Mouse (Mus musculus): ENCODE data around the gene Rras. TPM values are rescaled to one million over a fixed set of nuclear protein-coding genes. Genes with fewer than 3 reads are reported as not detected.
A peak's percentile ranks its signal among the peaks of the same experiment; 100 is the strongest.

Gene Rras
- 55.1 and 65.1 TPM in 2 replicates for polyA plus RNA-seq (2012; rRNA removed)

- 1% methylated on average over 35 of the region's 36 CpGs for WGBS
- H3K4me1 ChIP-seq (ENCODE audit: control insufficient read depth, insufficient read depth, insufficient read length), result peaks cover 13% of the 10 kb centered on the region; the same call in 1 of the 2 replicates
- no peaks in the 10 kb centered on the region for H3K27me3 ChIP-seq (ENCODE audit: control insufficient read depth, insufficient read depth, low read length)
- H3K36me3 ChIP-seq (ENCODE audit: control insufficient read depth, insufficient read depth, low read length), result peaks cover 2% of the 10 kb centered on the region
- TF ChIP-seq CTCF (IDR thresholded peaks at IDR 0.05; ENCODE audit: extremely low read depth, insufficient read depth, insufficient read length, insufficient replicate concordance), result no peak
- TF ChIP-seq POLR2A (IDR thresholded peaks at IDR 0.05; ENCODE audit: low read depth, low read length), result no peak; the same call in 1 of the 2 replicates
- peak within 1 kb of the TSS; percentile 89 for H3K27ac ChIP-seq (ENCODE audit: insufficient read depth, low read length)
- DNase-seq (ENCODE audit: low read depth in 1 of 2, low spot score in 2 of 2), result peak; percentile 92 to 99
- peak within 1 kb of the TSS; percentile 72 for H3K4me3 ChIP-seq (ENCODE audit: extremely low read depth, insufficient read depth, insufficient read length)
Observed at GRCm38 (mm10) chr7:45017242-45018061, at the start of gene Rras. Gene Rras (plus strand): TSS chr7:45017961.

- peak; percentile 50 to 61 for DNase-seq (ENCODE audit: low read depth in 1 of 2, low spot score in 2 of 2)
- H3K4me1 ChIP-seq (ENCODE audit: control insufficient read depth, insufficient read depth, insufficient read length), result peaks cover 10% of the 10 kb centered on the region; the same call in 1 of the 2 replicates
- H3K27ac ChIP-seq (ENCODE audit: insufficient read depth, low read length), result no peak overlapping the region
- H3K27me3 ChIP-seq (ENCODE audit: control insufficient read depth, insufficient read depth, low read length), result no peaks in the 10 kb centered on the region
- no peaks in the 10 kb centered on the region for H3K36me3 ChIP-seq (ENCODE audit: control insufficient read depth, insufficient read depth, low read length)
- H3K4me3 ChIP-seq (ENCODE audit: extremely low read depth, insufficient read depth, insufficient read length), result peak overlapping the region; percentile 37
- 1% methylated on average over 36 of the region's 36 CpGs for WGBS
- TF ChIP-seq POLR2A (IDR thresholded peaks at IDR 0.05; ENCODE audit: low read depth, low read length) (no peak), CTCF (IDR thresholded peaks at IDR 0.05; ENCODE audit: extremely low read depth, insufficient read depth, insufficient read length, insufficient replicate concordance) (no peak)
Observed at GRCm38 (mm10) chr7:44970231-44970691, 47.5 kb upstream of the Rras start.

GRCm38 (mm10) chr7:44971142-44971541 is 46.6 kb upstream of the Rras start:
- no peak for TF ChIP-seq CTCF (IDR thresholded peaks at IDR 0.05; ENCODE audit: extremely low read depth, insufficient read depth, insufficient read length, insufficient replicate concordance)
- no peak for TF ChIP-seq POLR2A (IDR thresholded peaks at IDR 0.05; ENCODE audit: low read depth, low read length)

GRCm38 (mm10) chr7:44973415-44974130 is 44.2 kb upstream of the Rras start:
- 70% methylated on average over 14 of the region's 14 CpGs for WGBS
- H3K27ac ChIP-seq (ENCODE audit: insufficient read depth, low read length), result no peak overlapping the region
- peaks cover 10% of the 10 kb centered on the region; the same call in 1 of the 2 replicates for H3K4me1 ChIP-seq (ENCODE audit: control insufficient read depth, insufficient read depth, insufficient read length)
- H3K27me3 ChIP-seq (ENCODE audit: control insufficient read depth, insufficient read depth, low read length), result no peaks in the 10 kb centered on the region
- no peak for TF ChIP-seq POLR2A (IDR thresholded peaks at IDR 0.05; ENCODE audit: low read depth, low read length)
- TF ChIP-seq CTCF (IDR thresholded peaks at IDR 0.05; ENCODE audit: extremely low read depth, insufficient read depth, insufficient read length, insufficient replicate concordance), result no peak
- peaks cover 12% of the 10 kb centered on the region for H3K36me3 ChIP-seq (ENCODE audit: control insufficient read depth, insufficient read depth, low read length)
- DNase-seq (ENCODE audit: low read depth in 1 of 2, low spot score in 2 of 2), result no peak
- no peak overlapping the region for H3K4me3 ChIP-seq (ENCODE audit: extremely low read depth, insufficient read depth, insufficient read length)

More at GRCm38 (mm10) chr7:44971142-44971541, 46.6 kb upstream of the Rras start:
- WGBS, result 75% methylated on average over 7 of the region's 7 CpGs
- Histone ChIP-seq H3K36me3 (ENCODE audit: control insufficient read depth, insufficient read depth, low read length) (no peaks in the 10 kb centered on the region; the same call in 1 of the 2 replicates), H3K4me3 (ENCODE audit: extremely low read depth, insufficient read depth, insufficient read length) (no peak overlapping the region), H3K27ac (ENCODE audit: insufficient read depth, low read length) (no peak overlapping the region), H3K27me3 (ENCODE audit: control insufficient read depth, insufficient read depth, low read length) (no peaks in the 10 kb centered on the region), H3K4me1 (ENCODE audit: control insufficient read depth, insufficient read depth, insufficient read length) (peaks cover 10% of the 10 kb centered on the region; the same call in 1 of the 2 replicates)
- DNase-seq (ENCODE audit: low read depth in 1 of 2, low spot score in 2 of 2), result no peak

- WGBS, result 19% methylated on average over 22 of the region's 22 CpGs
- H3K4me1 ChIP-seq (ENCODE audit: control insufficient read depth, insufficient read depth, insufficient read length), result peaks cover 10% of the 10 kb centered on the region; the same call in 1 of the 2 replicates
Observed at GRCm38 (mm10) chr7:44974383-44975116, 43.2 kb upstream of the Rras start, which contains the start of gene Cpt1c. Gene Cpt1c (minus strand): TSS chr7:44974851.

DNA sequence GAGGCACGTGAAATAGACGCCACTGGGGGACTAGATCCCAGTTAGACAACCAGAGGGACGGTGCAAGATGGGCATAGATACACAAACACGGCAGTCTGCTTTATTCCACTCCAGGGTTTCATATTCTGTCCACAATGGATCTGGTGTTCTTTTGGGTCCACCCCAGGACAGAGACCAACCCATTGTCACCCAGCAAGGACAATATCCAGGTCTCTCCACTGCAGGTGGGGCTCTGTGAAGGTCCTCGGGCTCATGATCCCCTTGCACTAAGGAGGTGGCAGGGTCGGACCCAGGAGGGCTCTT is 42.7 kb upstream of the Rras start:
- H3K27me3 ChIP-seq (ENCODE audit: control insufficient read depth, insufficient read depth, low read length), result no peaks in the 10 kb centered on the region
- no peak overlapping the region for H3K4me3 ChIP-seq (ENCODE audit: extremely low read depth, insufficient read depth, insufficient read length)
- peaks cover 10% of the 10 kb centered on the region; the same call in 1 of the 2 replicates for H3K4me1 ChIP-seq (ENCODE audit: control insufficient read depth, insufficient read depth, insufficient read length)
- no peak overlapping the region for H3K27ac ChIP-seq (ENCODE audit: insufficient read depth, low read length)
- WGBS, result 63% methylated on average over 6 of the region's 6 CpGs
- DNase-seq (ENCODE audit: low read depth in 1 of 2, low spot score in 2 of 2), result no peak
- H3K36me3 ChIP-seq (ENCODE audit: control insufficient read depth, insufficient read depth, low read length), result peaks cover 18% of the 10 kb centered on the region
- TF ChIP-seq CTCF (IDR thresholded peaks at IDR 0.05; ENCODE audit: extremely low read depth, insufficient read depth, insufficient read length, insufficient replicate concordance) (no peak), POLR2A (IDR thresholded peaks at IDR 0.05; ENCODE audit: low read depth, low read length) (no peak)

More at GRCm38 (mm10) chr7:44974383-44975116, 43.2 kb upstream of the Rras start, which contains the start of gene Cpt1c:
- H3K4me3 ChIP-seq (ENCODE audit: extremely low read depth, insufficient read depth, insufficient read length), result peak within 1 kb of the TSS; percentile 25; the same call in 1 of the 2 replicates
- no peak within 1 kb of the TSS for H3K27ac ChIP-seq (ENCODE audit: insufficient read depth, low read length)
- H3K27me3 ChIP-seq (ENCODE audit: control insufficient read depth, insufficient read depth, low read length), result no peaks in the 10 kb centered on the region
- H3K36me3 ChIP-seq (ENCODE audit: control insufficient read depth, insufficient read depth, low read length), result peaks cover 18% of the 10 kb centered on the region
- DNase-seq (ENCODE audit: low read depth in 1 of 2, low spot score in 2 of 2), result no peak
- no peak for TF ChIP-seq CTCF (IDR thresholded peaks at IDR 0.05; ENCODE audit: extremely low read depth, insufficient read depth, insufficient read length, insufficient replicate concordance)
- no peak for TF ChIP-seq POLR2A (IDR thresholded peaks at IDR 0.05; ENCODE audit: low read depth, low read length)
